Mouse (Mus musculus): ENCODE results near the gene Kcnk12. TPM values are rescaled to one million over a fixed set of nuclear protein-coding genes. Genes with fewer than 3 reads are reported as not detected.

The Kcnk12 gene
- polyA plus RNA-seq, 1 experiment from 2014 or later, result 0.12 TPM

DNA sequence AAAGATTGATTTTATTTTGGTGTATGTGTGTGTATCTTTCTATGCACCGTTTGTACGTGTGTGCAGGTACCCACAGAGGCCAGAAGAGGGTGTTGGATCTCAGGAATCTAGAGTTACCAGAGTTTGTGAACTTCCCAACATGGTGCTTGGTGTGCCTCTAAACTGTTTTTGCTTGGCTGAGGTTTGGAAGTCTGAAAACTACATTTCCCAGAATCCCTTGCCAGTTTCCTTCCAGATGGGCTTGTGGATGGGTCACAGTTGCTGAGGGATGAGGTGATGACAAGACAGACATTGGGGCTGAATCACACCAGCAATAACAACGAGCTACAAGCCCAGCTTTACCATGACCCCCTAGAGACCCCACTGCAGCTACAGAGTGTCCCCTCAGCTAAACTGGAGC, 60.6 kb downstream of the Kcnk12 start:
- Histone ChIP-seq H3K27ac (no peak overlapping the region), H3K36me3 (no peaks in the 10 kb centered on the region), H3K9me3 (no peaks in the 10 kb centered on the region), H3K4me1 (replicated peaks) (peaks cover 10% of the 10 kb centered on the region), H3K4me3 (no peak overlapping the region), H3K27me3 (ENCODE audit: insufficient read depth, poor library complexity, severe bottlenecking) (0 out of 2 replicates have a peak, but pooled peaks cover under 1% of the 10 kb centered on the region)
- no peak for DNase-seq (ENCODE audit: low spot score)
- WGBS, result 86% methylated on average over 3 of the region's 3 CpGs

DNA sequence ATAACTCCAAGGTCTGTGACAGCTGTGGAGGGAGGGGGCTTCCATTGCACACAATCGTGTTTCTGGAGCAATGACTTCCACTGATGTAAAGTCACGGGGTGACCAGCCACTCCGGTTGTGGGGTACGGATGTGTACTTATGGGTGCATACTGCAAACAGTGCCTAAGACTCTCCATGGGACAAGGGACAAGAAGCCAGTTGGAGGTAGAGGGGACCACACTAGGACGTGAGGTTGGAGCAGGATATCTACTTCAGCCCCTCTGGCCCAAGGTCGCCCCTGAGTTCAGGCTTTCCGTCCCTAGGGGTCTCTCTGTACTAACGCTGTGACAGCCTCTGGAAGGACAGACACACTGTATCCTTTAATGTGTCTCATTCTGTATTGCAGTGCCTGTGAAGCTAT, 63.3 kb downstream of the Kcnk12 start:
- H3K27me3 ChIP-seq (ENCODE audit: insufficient read depth, poor library complexity, severe bottlenecking), result no peaks in the 10 kb centered on the region
- no peaks in the 10 kb centered on the region for H3K9me3 ChIP-seq
- 90% methylated on average over 8 of the region's 8 CpGs for WGBS
- no peak for DNase-seq (ENCODE audit: low spot score)
- H3K4me1 ChIP-seq (replicated peaks), result no peaks in the 10 kb centered on the region
- H3K36me3 ChIP-seq, result no peaks in the 10 kb centered on the region
- no peak overlapping the region for H3K27ac ChIP-seq
- H3K4me3 ChIP-seq, result no peak overlapping the region

GRCm38 (mm10) chr17:87731962-87732361, 65.8 kb downstream of the Kcnk12 start:
- H3K27ac ChIP-seq, result no peak overlapping the region
- WGBS, result 86% methylated on average over 4 of the region's 4 CpGs

DNA sequence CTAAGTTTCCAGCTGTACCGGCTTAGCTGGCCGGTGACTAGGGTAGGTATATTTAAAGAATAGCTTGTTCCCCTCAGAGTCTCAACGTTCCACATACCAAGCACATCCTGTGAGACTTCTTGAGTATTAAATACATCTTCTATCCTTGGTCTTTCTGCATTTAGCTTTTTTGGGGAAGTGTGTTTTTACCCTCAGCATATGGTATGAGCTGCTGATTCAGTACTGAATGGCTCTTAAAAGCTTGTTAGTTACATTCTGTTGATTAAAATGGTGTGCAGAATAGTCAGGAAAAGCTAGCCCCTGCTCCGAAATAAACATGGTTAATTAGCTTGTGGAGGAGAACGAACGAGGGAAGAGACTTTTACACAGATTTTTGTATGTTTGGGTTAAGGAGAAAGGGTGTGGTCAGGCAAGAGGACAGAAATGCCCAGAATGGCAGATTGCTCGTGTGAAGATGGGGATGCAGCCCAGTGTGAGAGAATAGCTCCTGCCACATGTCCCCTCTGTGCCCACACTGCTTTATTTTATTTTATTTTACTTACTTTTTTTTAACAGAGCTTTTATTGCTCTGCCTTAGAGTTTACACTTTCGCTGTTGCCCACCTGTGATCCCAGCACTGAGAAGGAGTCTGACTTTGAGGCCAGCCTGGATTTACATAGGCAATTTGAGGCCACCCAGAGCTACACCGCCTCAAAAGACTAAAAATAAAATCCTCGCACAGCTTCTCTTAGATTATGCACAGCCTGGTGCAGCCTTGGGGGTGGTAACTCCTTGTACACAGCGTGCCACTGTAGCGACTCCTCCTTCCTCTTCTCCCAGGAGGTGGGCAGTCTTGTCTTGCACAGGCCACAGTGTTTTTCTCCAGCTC, 71.1 kb downstream of the Kcnk12 start:
- no peak overlapping the region for H3K27ac ChIP-seq
- 96% methylated on average over 12 of the region's 12 CpGs for WGBS
- H3K4me3 ChIP-seq, result no peak overlapping the region
- H3K9me3 ChIP-seq, result peaks cover 2% of the 10 kb centered on the region; the same call in 1 of the 2 replicates
- H3K36me3 ChIP-seq, result peaks cover 66% of the 10 kb centered on the region
- H3K4me1 ChIP-seq (replicated peaks), result no peaks in the 10 kb centered on the region
- H3K27me3 ChIP-seq (ENCODE audit: insufficient read depth, poor library complexity, severe bottlenecking), result no peaks in the 10 kb centered on the region
- no peak for DNase-seq (ENCODE audit: low spot score)

More at GRCm38 (mm10) chr17:87731962-87732361, 65.8 kb downstream of the Kcnk12 start:
- Histone ChIP-seq H3K36me3 (peaks cover 14% of the 10 kb centered on the region), H3K9me3 (peaks cover 2% of the 10 kb centered on the region; the same call in 1 of the 2 replicates), H3K4me1 (replicated peaks) (no peaks in the 10 kb centered on the region), H3K27me3 (ENCODE audit: insufficient read depth, poor library complexity, severe bottlenecking) (no peaks in the 10 kb centered on the region), H3K4me3 (no peak overlapping the region)
- DNase-seq (ENCODE audit: low spot score), result no peak

DNA sequence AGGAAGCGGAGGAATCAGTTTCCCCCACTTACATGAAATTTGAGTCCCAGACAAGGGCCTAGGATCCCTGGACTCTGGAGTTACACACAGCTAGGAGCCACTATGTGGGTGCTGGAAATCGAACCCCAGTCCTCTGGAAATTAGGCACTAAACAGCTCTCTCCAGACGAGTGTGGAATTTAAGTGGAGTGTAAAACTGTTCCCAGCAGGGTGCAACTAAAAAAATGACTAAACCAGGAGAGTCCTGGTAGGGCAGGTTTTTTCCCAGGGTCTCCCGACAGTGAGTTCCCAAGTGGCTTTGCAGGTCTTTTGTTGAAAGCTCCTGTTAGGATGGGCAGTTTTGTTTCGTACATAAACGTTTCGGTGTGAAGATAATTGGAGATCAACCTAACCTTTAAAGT, 73.1 kb downstream of the Kcnk12 start:
- Histone ChIP-seq H3K36me3 (peaks cover 84% of the 10 kb centered on the region), H3K27me3 (ENCODE audit: insufficient read depth, poor library complexity, severe bottlenecking) (no peaks in the 10 kb centered on the region), H3K9me3 (peaks cover 2% of the 10 kb centered on the region; the same call in 1 of the 2 replicates), H3K27ac (no peak overlapping the region), H3K4me3 (no peak overlapping the region), H3K4me1 (replicated peaks) (no peaks in the 10 kb centered on the region)
- no peak for DNase-seq (ENCODE audit: low spot score)
- WGBS, result 89% methylated on average over 7 of the region's 7 CpGs

DNA sequence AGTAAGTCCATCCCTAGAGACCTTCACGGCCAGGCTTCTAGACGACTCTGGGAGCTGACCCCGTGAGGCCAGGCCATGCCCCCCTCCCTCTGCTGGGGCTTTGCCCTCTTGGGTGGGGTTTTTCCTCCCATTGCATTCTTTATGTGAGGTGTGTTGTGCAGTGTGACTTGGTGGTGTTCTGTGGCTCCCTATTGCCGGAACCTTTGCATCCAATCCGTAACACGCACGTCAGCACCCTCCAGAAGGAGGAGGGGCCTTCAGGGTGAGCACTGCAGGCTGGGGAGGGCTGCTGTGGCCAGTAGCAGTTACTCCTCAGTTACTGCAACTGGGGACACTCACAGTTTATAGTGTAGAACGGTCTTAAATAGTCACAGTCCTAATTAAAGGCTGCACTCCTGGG, 97.7 kb downstream of the Kcnk12 start:
- Histone ChIP-seq H3K36me3 (peaks cover 90% of the 10 kb centered on the region), H3K27me3 (ENCODE audit: insufficient read depth, poor library complexity, severe bottlenecking) (no peaks in the 10 kb centered on the region), H3K4me3 (no peak overlapping the region), H3K27ac (no peak overlapping the region), H3K4me1 (replicated peaks) (no peaks in the 10 kb centered on the region), H3K9me3 (no peaks in the 10 kb centered on the region)
- 90% methylated on average over 8 of the region's 8 CpGs for WGBS
- no peak for DNase-seq (ENCODE audit: low spot score)

GRCm38 (mm10) chr17:87698996-87699765, 98.6 kb downstream of the Kcnk12 start:
- WGBS, result 84% methylated on average over 16 of the region's 16 CpGs
- H3K36me3 ChIP-seq, result peaks cover 95% of the 10 kb centered on the region

DNA sequence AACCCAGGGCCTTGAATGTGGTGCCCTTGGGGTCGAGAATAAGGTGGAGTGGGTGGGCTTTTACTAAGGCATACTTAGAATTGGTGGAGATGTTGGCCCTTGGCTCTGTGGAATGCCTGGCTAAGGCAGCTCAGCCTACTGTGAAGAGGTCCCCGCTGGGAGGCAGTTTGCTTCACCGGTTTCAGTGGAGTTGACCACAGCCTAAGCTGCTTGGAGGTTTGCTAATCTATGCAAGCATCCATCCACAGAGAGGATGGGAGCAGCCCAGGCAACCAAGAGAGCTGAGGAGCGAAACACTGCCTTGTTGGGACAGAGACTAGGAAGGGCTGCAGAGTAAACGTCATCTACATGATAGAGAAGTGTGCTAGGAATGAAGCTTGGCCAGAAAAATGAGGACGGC, 101.0 kb downstream of the Kcnk12 start:
- Histone ChIP-seq H3K4me1 (replicated peaks) (no peaks in the 10 kb centered on the region), H3K27me3 (ENCODE audit: insufficient read depth, poor library complexity, severe bottlenecking) (no peaks in the 10 kb centered on the region), H3K9me3 (no peaks in the 10 kb centered on the region), H3K4me3 (no peak overlapping the region), H3K36me3 (peaks cover 91% of the 10 kb centered on the region), H3K27ac (no peak overlapping the region)
- 91% methylated on average over 6 of the region's 6 CpGs for WGBS
- no peak for DNase-seq (ENCODE audit: low spot score)

More at GRCm38 (mm10) chr17:87698996-87699765, 98.6 kb downstream of the Kcnk12 start:
- no peak overlapping the region for H3K27ac ChIP-seq
- DNase-seq (ENCODE audit: low spot score), result no peak
- no peaks in the 10 kb centered on the region for H3K27me3 ChIP-seq (ENCODE audit: insufficient read depth, poor library complexity, severe bottlenecking)
- no peaks in the 10 kb centered on the region for H3K9me3 ChIP-seq
- no peak overlapping the region for H3K4me3 ChIP-seq
- H3K4me1 ChIP-seq (replicated peaks), result no peaks in the 10 kb centered on the region

GRCm38 (mm10) chr17:87695874-87696465, 101.8 kb downstream of the Kcnk12 start:
- Histone ChIP-seq H3K4me1 (replicated peaks) (no peaks in the 10 kb centered on the region), H3K4me3 (no peak overlapping the region), H3K27ac (no peak overlapping the region), H3K27me3 (ENCODE audit: insufficient read depth, poor library complexity, severe bottlenecking) (no peaks in the 10 kb centered on the region), H3K36me3 (peaks cover 91% of the 10 kb centered on the region), H3K9me3 (no peaks in the 10 kb centered on the region)
- DNase-seq (ENCODE audit: low spot score), result no peak
- 95% methylated on average over 11 of the region's 11 CpGs for WGBS

Other genes with a start within 250 kb of the Kcnk12 start
- gene Epcam, start 162.0 kb downstream of the Kcnk12 start, polyA plus RNA-seq (2016; fragmentation: Nextera tagmentation; extraction: Ambion mirVana), result 20.9 and 48.1 TPM in 2 replicates
- 102 and 124 TPM in 2 replicates for gene Msh2, start 125.7 kb downstream of the Kcnk12 start, polyA plus RNA-seq (2016; fragmentation: Nextera tagmentation; extraction: Ambion mirVana)
- gene Rpl36-ps4, start 123.0 kb upstream of the Kcnk12 start, polyA plus RNA-seq (2016; fragmentation: Nextera tagmentation; extraction: Ambion mirVana), result not detected in 2 replicates
- 64.8 and 87.8 TPM in 2 replicates for gene Msh6, start 177.1 kb upstream of the Kcnk12 start, polyA plus RNA-seq (2016; fragmentation: Nextera tagmentation; extraction: Ambion mirVana)